Mouse (Mus musculus): ENCODE measurements at regions not wholly inside any gene's neighbourhood (a gene's known extent, or its start where the extent isn't known, plus 50 kb on each side); places are given as distances from the start of the nearest gene placed in this dataset.

DNA sequence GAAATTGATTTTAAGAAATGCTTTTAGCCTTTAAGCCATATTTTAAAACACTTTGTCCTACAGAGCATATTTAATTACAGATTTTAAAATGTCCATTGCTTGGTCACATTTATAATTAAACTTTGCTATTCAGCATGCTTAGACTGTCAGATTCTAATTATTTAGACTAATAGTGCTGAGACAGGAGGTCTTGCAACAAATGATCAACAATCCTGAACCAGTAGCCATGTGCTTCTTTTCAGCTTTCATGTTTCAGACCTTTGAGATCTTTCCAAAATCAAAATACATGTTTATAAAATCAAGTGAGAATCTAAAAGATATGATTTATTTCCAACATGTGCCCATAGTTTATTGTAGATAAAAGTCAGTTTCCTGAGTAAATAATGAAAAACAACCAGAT, 371.0 kb downstream of the Slco4c1 start:
- Histone ChIP-seq H3K9ac (ENCODE audit: low read depth, low read length) (no peak overlapping the region), H3K4me3 (ENCODE audit: low read depth, low read length) (no peak overlapping the region), H3K9me3 (ENCODE audit: control insufficient read depth) (no peaks in the 10 kb centered on the region), H3K4me1 (replicated peaks; ENCODE audit: control insufficient read depth, insufficient read depth, low read length) (no peaks in the 10 kb centered on the region), H3K27ac (ENCODE audit: low read depth, low read length) (no peak overlapping the region), H3K27me3 (replicated peaks; ENCODE audit: control insufficient read depth, insufficient read depth, low read length) (no peaks in the 10 kb centered on the region), H3K36me3 (ENCODE audit: control insufficient read depth, insufficient read depth) (no peaks in the 10 kb centered on the region), H3K4me2 (replicated peaks; ENCODE audit: low read depth) (no peak overlapping the region)
- no peak for ATAC-seq
- no peak for TF ChIP-seq CTCF (IDR thresholded peaks at IDR 0.05; ENCODE audit: low read depth)

DNA sequence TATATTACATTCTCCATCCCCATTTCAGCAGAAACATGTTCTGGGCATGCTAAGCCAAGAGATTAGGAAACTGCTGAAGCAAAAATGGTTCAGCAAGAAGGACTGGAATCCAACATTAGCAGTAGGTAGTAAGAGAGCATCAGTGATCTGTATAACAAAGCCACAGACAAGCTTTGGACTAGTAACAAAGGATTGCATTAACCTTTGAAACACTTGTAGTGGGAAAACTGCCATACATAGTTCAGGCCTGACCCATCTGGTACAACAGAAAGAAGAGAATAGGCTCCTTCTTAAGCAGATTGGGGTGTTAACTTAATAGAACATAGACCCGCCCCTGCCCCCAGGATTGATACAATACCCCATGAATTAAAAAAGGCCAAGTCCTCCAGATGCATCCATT, 389.2 kb downstream of the Slco4c1 start:
- Histone ChIP-seq H3K4me2 (replicated peaks; ENCODE audit: low read depth) (no peak overlapping the region), H3K9me3 (ENCODE audit: control insufficient read depth) (no peaks in the 10 kb centered on the region), H3K9ac (ENCODE audit: low read depth, low read length) (no peak overlapping the region), H3K27me3 (replicated peaks; ENCODE audit: control insufficient read depth, insufficient read depth, low read length) (no peaks in the 10 kb centered on the region), H3K36me3 (ENCODE audit: control insufficient read depth, insufficient read depth) (no peaks in the 10 kb centered on the region), H3K27ac (ENCODE audit: low read depth, low read length) (no peak overlapping the region), H3K4me1 (replicated peaks; ENCODE audit: control insufficient read depth, insufficient read depth, low read length) (no peaks in the 10 kb centered on the region), H3K4me3 (ENCODE audit: low read depth, low read length) (no peak overlapping the region)
- TF ChIP-seq CTCF (IDR thresholded peaks at IDR 0.05; ENCODE audit: low read depth): no peak
- no peak for ATAC-seq
- WGBS: 66% methylated on average over 1 of the region's 1 CpGs

DNA sequence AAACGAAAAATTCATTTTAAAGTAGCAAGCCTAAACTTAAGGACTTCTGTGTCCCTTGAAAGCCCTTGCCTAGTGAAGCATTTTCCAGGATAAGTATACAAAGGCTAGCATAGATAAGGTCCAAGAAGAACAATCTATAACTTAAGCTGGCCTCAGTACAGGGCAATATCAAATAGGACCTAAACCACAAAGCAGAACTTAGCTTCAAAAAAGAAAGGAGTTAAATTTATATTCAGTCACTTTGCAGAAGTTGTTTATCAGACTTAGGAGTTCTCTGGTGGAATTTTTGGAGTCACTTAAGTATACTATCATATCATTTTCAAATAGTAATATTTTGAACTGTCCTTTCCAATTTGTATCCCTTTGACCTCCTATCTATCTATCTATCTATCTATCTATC, 421.1 kb downstream of the Slco4c1 start:
- Histone ChIP-seq H3K9ac (ENCODE audit: low read depth, low read length) (no peak overlapping the region), H3K9me3 (ENCODE audit: control insufficient read depth) (no peaks in the 10 kb centered on the region), H3K27ac (ENCODE audit: low read depth, low read length) (no peak overlapping the region), H3K36me3 (ENCODE audit: control insufficient read depth, insufficient read depth) (no peaks in the 10 kb centered on the region), H3K27me3 (replicated peaks; ENCODE audit: control insufficient read depth, insufficient read depth, low read length) (no peaks in the 10 kb centered on the region), H3K4me1 (replicated peaks; ENCODE audit: control insufficient read depth, insufficient read depth, low read length) (no peaks in the 10 kb centered on the region), H3K4me3 (ENCODE audit: low read depth, low read length) (no peak overlapping the region), H3K4me2 (replicated peaks; ENCODE audit: low read depth) (no peak overlapping the region)
- no peak for ATAC-seq
- WGBS: 43% methylated on average over 1 of the region's 1 CpGs
- no peak for TF ChIP-seq CTCF (IDR thresholded peaks at IDR 0.05; ENCODE audit: low read depth)

DNA sequence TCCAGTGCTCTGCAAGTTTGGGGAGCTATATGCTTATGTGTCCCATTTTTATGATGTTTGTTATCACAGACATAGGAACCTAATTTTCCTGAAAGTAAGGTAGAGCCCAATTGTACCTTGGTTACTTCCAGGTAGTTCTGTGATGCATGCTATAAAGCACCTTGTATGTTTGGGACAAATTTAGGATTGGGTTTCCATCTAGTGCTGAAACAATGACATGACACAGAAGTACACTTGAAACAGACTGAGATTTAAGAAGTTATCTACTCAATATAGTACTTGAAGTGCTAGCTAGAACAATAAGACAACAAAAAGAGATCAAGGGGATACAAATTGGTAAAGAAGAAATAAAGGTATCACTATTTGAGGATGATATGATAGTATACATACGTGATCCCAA, 426.8 kb downstream of the Slco4c1 start:
- no peaks in the 10 kb centered on the region for H3K27me3 ChIP-seq (replicated peaks; ENCODE audit: control insufficient read depth, insufficient read depth, low read length)
- no peak overlapping the region for H3K4me3 ChIP-seq (ENCODE audit: low read depth, low read length)
- ATAC-seq: no peak
- H3K4me2 ChIP-seq (replicated peaks; ENCODE audit: low read depth): no peak overlapping the region
- no peaks in the 10 kb centered on the region for H3K4me1 ChIP-seq (replicated peaks; ENCODE audit: control insufficient read depth, insufficient read depth, low read length)
- H3K36me3 ChIP-seq (ENCODE audit: control insufficient read depth, insufficient read depth): no peaks in the 10 kb centered on the region
- H3K27ac ChIP-seq (ENCODE audit: low read depth, low read length): no peak overlapping the region
- 91% methylated on average over 1 of the region's 1 CpGs for WGBS
- no peak overlapping the region for H3K9ac ChIP-seq (ENCODE audit: low read depth, low read length)
- H3K9me3 ChIP-seq (ENCODE audit: control insufficient read depth): no peaks in the 10 kb centered on the region
- no peak for TF ChIP-seq CTCF (IDR thresholded peaks at IDR 0.05; ENCODE audit: low read depth)

DNA sequence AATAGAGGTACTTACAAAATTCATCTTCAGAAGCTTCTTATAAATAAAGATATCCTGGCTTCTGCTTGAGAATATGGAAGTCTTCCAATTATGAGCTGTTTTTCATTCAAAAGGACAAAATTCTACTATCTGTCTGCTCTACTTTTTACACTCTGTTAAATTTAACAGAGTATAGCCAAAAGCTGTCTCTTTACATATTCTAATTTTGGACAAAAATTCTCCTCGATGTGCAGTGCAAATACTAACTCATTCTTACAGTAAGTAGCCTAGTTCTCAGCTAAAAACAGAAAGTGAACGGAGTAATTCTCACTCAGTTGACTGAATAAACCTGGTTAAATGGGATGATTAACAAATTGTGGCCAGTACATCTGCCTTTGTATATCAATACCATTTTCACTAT, 438.9 kb downstream of the Slco4c1 start:
- TF ChIP-seq CTCF (IDR thresholded peaks at IDR 0.05; ENCODE audit: low read depth): no peak
- H3K27ac ChIP-seq (ENCODE audit: low read depth, low read length): no peak overlapping the region
- no peak overlapping the region for H3K9ac ChIP-seq (ENCODE audit: low read depth, low read length)
- H3K4me2 ChIP-seq (replicated peaks; ENCODE audit: low read depth): no peak overlapping the region
- no peaks in the 10 kb centered on the region for H3K36me3 ChIP-seq (ENCODE audit: control insufficient read depth, insufficient read depth)
- no peaks in the 10 kb centered on the region for H3K9me3 ChIP-seq (ENCODE audit: control insufficient read depth)
- no peak overlapping the region for H3K4me3 ChIP-seq (ENCODE audit: low read depth, low read length)
- 75% methylated on average over 2 of the region's 2 CpGs for WGBS
- H3K4me1 ChIP-seq (replicated peaks; ENCODE audit: control insufficient read depth, insufficient read depth, low read length): no peaks in the 10 kb centered on the region
- ATAC-seq: no peak
- no peaks in the 10 kb centered on the region for H3K27me3 ChIP-seq (replicated peaks; ENCODE audit: control insufficient read depth, insufficient read depth, low read length)

DNA sequence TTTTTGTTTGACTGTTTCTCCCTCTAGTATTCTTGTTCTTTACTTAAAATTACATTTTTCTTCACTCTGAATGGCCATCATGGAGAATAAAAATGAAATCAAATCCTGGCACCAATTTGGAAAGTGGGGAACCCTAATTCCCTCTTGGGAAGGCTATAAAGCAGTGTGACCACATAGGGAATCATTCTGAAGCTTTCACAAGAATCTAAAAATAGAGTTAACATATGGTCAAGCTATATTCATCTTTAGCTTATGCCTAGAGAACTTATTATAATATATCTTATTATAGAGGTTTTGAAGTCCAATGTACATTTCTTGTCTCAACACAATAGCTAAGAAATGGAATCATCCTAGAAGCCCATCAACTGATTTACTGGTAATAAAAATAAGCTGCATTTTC, 448.5 kb downstream of the Slco4c1 start:
- no peaks in the 10 kb centered on the region for H3K4me1 ChIP-seq (replicated peaks; ENCODE audit: control insufficient read depth, insufficient read depth, low read length)
- H3K27me3 ChIP-seq (replicated peaks; ENCODE audit: control insufficient read depth, insufficient read depth, low read length): no peaks in the 10 kb centered on the region
- no peak overlapping the region for H3K4me3 ChIP-seq (ENCODE audit: low read depth, low read length)
- no peak for ATAC-seq
- H3K9me3 ChIP-seq (ENCODE audit: control insufficient read depth): no peaks in the 10 kb centered on the region
- TF ChIP-seq CTCF (IDR thresholded peaks at IDR 0.05; ENCODE audit: low read depth): no peak
- no peak overlapping the region for H3K4me2 ChIP-seq (replicated peaks; ENCODE audit: low read depth)
- H3K27ac ChIP-seq (ENCODE audit: low read depth, low read length): no peak overlapping the region
- no peak overlapping the region for H3K9ac ChIP-seq (ENCODE audit: low read depth, low read length)
- no peaks in the 10 kb centered on the region for H3K36me3 ChIP-seq (ENCODE audit: control insufficient read depth, insufficient read depth)

DNA sequence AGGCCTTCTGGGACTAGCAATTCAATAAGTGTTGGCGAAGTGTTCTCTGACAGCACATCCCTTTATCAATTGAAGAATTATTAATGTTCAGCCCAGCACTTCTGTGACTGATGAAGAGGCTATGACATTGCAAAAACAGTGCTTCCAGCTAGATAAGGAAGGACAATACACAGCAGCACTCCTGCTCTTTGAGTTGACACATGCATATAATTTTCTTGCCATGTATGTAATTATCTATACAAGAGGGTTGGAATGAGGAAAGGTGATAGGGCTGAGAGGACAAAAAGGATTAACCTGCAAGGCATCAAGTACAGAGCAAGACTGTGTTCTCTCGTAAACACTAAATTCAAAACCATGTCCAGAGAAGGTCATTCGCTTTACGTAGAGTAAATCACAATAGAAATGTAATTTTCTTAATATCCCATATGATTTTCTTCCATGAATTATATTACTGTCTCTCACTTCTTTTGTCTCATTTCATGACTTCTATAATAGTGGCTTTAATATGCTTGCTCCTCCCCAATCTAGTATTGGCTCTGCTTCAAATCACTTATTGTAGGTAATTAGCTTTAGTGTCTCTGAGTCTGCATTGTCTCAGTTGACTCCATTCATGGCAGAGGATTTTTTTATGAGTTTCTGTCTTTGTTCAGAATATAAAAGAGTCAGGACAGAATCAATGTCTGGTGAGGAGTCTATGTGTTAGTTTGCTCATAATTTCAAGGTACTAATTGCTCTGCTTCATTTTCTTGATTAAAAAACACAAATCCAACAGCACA, 460.9 kb downstream of the Slco4c1 start:
- TF ChIP-seq CTCF (IDR thresholded peaks at IDR 0.05; ENCODE audit: low read depth): no peak

More for the DNA sequence above, 460.9 kb downstream of the Slco4c1 start:
- no peak for ATAC-seq
- Histone ChIP-seq H3K4me3 (ENCODE audit: low read depth, low read length) (no peak overlapping the region), H3K27me3 (replicated peaks; ENCODE audit: control insufficient read depth, insufficient read depth, low read length) (no peaks in the 10 kb centered on the region), H3K9ac (ENCODE audit: low read depth, low read length) (no peak overlapping the region), H3K9me3 (ENCODE audit: control insufficient read depth) (no peaks in the 10 kb centered on the region), H3K4me2 (replicated peaks; ENCODE audit: low read depth) (no peak overlapping the region), H3K36me3 (ENCODE audit: control insufficient read depth, insufficient read depth) (no peaks in the 10 kb centered on the region), H3K4me1 (replicated peaks; ENCODE audit: control insufficient read depth, insufficient read depth, low read length) (no peaks in the 10 kb centered on the region), H3K27ac (ENCODE audit: low read depth, low read length) (no peak overlapping the region)
- 85% methylated on average over 4 of the region's 4 CpGs for WGBS

Measured in intestine, postnatal 0 days (tissue).